Mouse (Mus musculus) embryo, embryonic 10 days (tissue): ENCODE data around the gene Tmem189.

ENCODE experiments used
- DNase-seq: peaks from one replicate; pipeline ENCODE4 v3.0.0-alpha.2; 2015; ENCODE audit warnings: low spot score

Gene Tmem189

GRCm38 (mm10) chr2:167701472-167701871 lies 11.8 kb upstream of the Tmem189 start:
- DNase-seq = no peak

GRCm38 (mm10) chr2:167700018-167700417 lies 10.4 kb upstream of the Tmem189 start:
- no peak for DNase-seq

- DNase-seq = no peak
Measured at GRCm38 (mm10) chr2:167697902-167698301, 8.3 kb upstream of the Tmem189 start.

- no peak for DNase-seq
Measured at GRCm38 (mm10) chr2:167696143-167696542, 6.5 kb upstream of the Tmem189 start.

- no peak for DNase-seq
Measured at GRCm38 (mm10) chr2:167695491-167695890, 5.9 kb upstream of the Tmem189 start.

GRCm38 (mm10) chr2:167694963-167695362 lies 5.3 kb upstream of the Tmem189 start:
- DNase-seq = no peak

- no peak for DNase-seq
Measured at GRCm38 (mm10) chr2:167694244-167694643, 4.6 kb upstream of the Tmem189 start.

- no peak for DNase-seq
Measured at GRCm38 (mm10) chr2:167693540-167693939, 3.9 kb upstream of the Tmem189 start.

- no peak for DNase-seq
Measured at GRCm38 (mm10) chr2:167692831-167693230, 3.2 kb upstream of the Tmem189 start.

- DNase-seq = no peak
Measured at GRCm38 (mm10) chr2:167691871-167692661, 2.4 kb upstream of the Tmem189 start.

GRCm38 (mm10) chr2:167691410-167691809 lies 1.8 kb upstream of the Tmem189 start:
- DNase-seq = no peak

GRCm38 (mm10) chr2:167690962-167691311 lies 1.3 kb upstream of the Tmem189 start:
- no peak for DNase-seq

GRCm38 (mm10) chr2:167690219-167690961 lies 768 bp upstream of the Tmem189 start:
- DNase-seq = no peak

GRCm38 (mm10) chr2:167688498-167689451 lies 847 bp downstream of the Tmem189 start, which contains the start of gene Cebpb:
Gene Cebpb (plus strand): TSS chr2:167688915.
- DNase-seq = peak; percentile 73

GRCm38 (mm10) chr2:167688126-167688497 lies 1.5 kb downstream of the Tmem189 start:
- no peak for DNase-seq

GRCm38 (mm10) chr2:167687651-167688101 lies 1.9 kb downstream of the Tmem189 start:
- no peak for DNase-seq

GRCm38 (mm10) chr2:167687250-167687586 lies 2.4 kb downstream of the Tmem189 start:
- DNase-seq = no peak

GRCm38 (mm10) chr2:167686382-167687249 lies 3.0 kb downstream of the Tmem189 start:
- no peak for DNase-seq

GRCm38 (mm10) chr2:167685865-167686264 lies 3.8 kb downstream of the Tmem189 start:
- no peak for DNase-seq

- peak; percentile 98 for DNase-seq
Measured at GRCm38 (mm10) chr2:167685137-167685536, 4.5 kb downstream of the Tmem189 start.

- DNase-seq = no peak
Measured at GRCm38 (mm10) chr2:167683721-167684120, 5.9 kb downstream of the Tmem189 start.
